Mouse (Mus musculus): ENCODE results near the gene Scgb1b2.

The Scgb1b2 gene

GRCm38 (mm10) chr7:31291721-31292120 is at the start of gene Scgb1b2:
TSS of gene Scgb1b2 (minus strand) at chr7:31291821.
- no peak for DNase-seq (ENCODE audit: low spot score in 2 of 2)

- DNase-seq (ENCODE audit: low spot score in 2 of 2): no peak
These were observed 1.4 kb downstream of the Scgb1b2 start, which contains the start of gene Scgb2b2 for GRCm38 (mm10) chr7:31290208-31290607. TSS of gene Scgb2b2 (plus strand) at chr7:31290508.
